Mouse (Mus musculus): ENCODE results near the gene Ndufaf3. TPM values are rescaled to one million over a fixed set of nuclear protein-coding genes. Genes with fewer than 3 reads are reported as not detected.

The Ndufaf3 gene
- polyA plus RNA-seq, 2 experiments = 23.1 to 42.7 TPM

GRCm38 (mm10) chr9:108589229-108589628, 22.0 kb upstream of the Ndufaf3 start:
- H3K9ac ChIP-seq (ENCODE audit: low read depth, low read length, severe bottlenecking) = no peak overlapping the region
- ATAC-seq (ENCODE audit: low FRiP score, low read depth) (no peak), DNase-seq (ENCODE audit: low spot score) (no peak)
- no peak for TF ChIP-seq POLR2A (IDR thresholded peaks at IDR 0.05; ENCODE audit: borderline replicate concordance, extremely low read depth, insufficient read depth, insufficient read length)
- no peaks in the 10 kb centered on the region for H3K27me3 ChIP-seq (ENCODE audit: control insufficient read depth, insufficient read depth, low read length)
- peaks cover 15% of the 10 kb centered on the region for H3K4me1 ChIP-seq (ENCODE audit: control insufficient read depth, insufficient read depth, low read length)
- H3K4me2 ChIP-seq (replicated peaks; ENCODE audit: low read depth, low read length, severe bottlenecking) = no peak overlapping the region
- no peaks in the 10 kb centered on the region for H3K9me3 ChIP-seq (ENCODE audit: control insufficient read depth, low read length)
- 67% methylated on average over 5 of the region's 5 CpGs for WGBS
- no peak overlapping the region for H3K4me3 ChIP-seq (replicated peaks; ENCODE audit: low read length)
- no peak overlapping the region for H3K27ac ChIP-seq (replicated peaks; ENCODE audit: low read depth, low read length)
- H3K36me3 ChIP-seq (ENCODE audit: control insufficient read depth, insufficient read depth, low read length) = 0 out of 2 replicates have a peak, but pooled peaks cover 3% of the 10 kb centered on the region

- Histone ChIP-seq H3K4me3 (replicated peaks; ENCODE audit: low read length) (peak overlapping the region; percentile 16; the same call in 1 of the 2 replicates), H3K4me2 (replicated peaks; ENCODE audit: low read depth, low read length, severe bottlenecking) (peak overlapping the region; percentile 40), H3K9ac (ENCODE audit: low read depth, low read length, severe bottlenecking) (no peak overlapping the region), H3K9me3 (ENCODE audit: control insufficient read depth, low read length) (no peaks in the 10 kb centered on the region), H3K27ac (replicated peaks; ENCODE audit: low read depth, low read length) (peak overlapping the region; percentile 73), H3K36me3 (ENCODE audit: control insufficient read depth, insufficient read depth, low read length) (0 out of 2 replicates have a peak, but pooled peaks cover under 1% of the 10 kb centered on the region), H3K27me3 (ENCODE audit: control insufficient read depth, insufficient read depth, low read length) (no peaks in the 10 kb centered on the region), H3K4me1 (ENCODE audit: control insufficient read depth, insufficient read depth, low read length) (peaks cover 15% of the 10 kb centered on the region)
- no peak for TF ChIP-seq POLR2A (IDR thresholded peaks at IDR 0.05; ENCODE audit: borderline replicate concordance, extremely low read depth, insufficient read depth, insufficient read length)
- ATAC-seq (ENCODE audit: low FRiP score, low read depth) (peak; percentile 94), DNase-seq (ENCODE audit: low spot score) (peak; percentile 92)
- WGBS = 4% methylated on average over 14 of the region's 14 CpGs
Measured at GRCm38 (mm10) chr9:108587571-108588180, 20.4 kb upstream of the Ndufaf3 start.

- no peaks in the 10 kb centered on the region for H3K27me3 ChIP-seq (ENCODE audit: control insufficient read depth, insufficient read depth, low read length)
- H3K4me2 ChIP-seq (replicated peaks; ENCODE audit: low read depth, low read length, severe bottlenecking) = peak overlapping the region; percentile 77
- no peaks in the 10 kb centered on the region for H3K9me3 ChIP-seq (ENCODE audit: control insufficient read depth, low read length)
- WGBS = 69% methylated on average over 5 of the region's 5 CpGs
- H3K4me3 ChIP-seq (replicated peaks; ENCODE audit: low read length) = peak overlapping the region; percentile 84; the same call in 1 of the 2 replicates
- H3K9ac ChIP-seq (ENCODE audit: low read depth, low read length, severe bottlenecking) = peak overlapping the region; percentile 58
- no peak for TF ChIP-seq POLR2A (IDR thresholded peaks at IDR 0.05; ENCODE audit: borderline replicate concordance, extremely low read depth, insufficient read depth, insufficient read length)
- ATAC-seq (ENCODE audit: low FRiP score, low read depth) (no peak), DNase-seq (ENCODE audit: low spot score) (no peak)
- H3K36me3 ChIP-seq (ENCODE audit: control insufficient read depth, insufficient read depth, low read length) = peaks cover 32% of the 10 kb centered on the region
- peaks cover 21% of the 10 kb centered on the region for H3K4me1 ChIP-seq (ENCODE audit: control insufficient read depth, insufficient read depth, low read length)
- H3K27ac ChIP-seq (replicated peaks; ENCODE audit: low read depth, low read length) = peak overlapping the region; percentile 88
Measured at GRCm38 (mm10) chr9:108579344-108579690, 12.1 kb upstream of the Ndufaf3 start.

- WGBS = 5% methylated on average over 51 of the region's 51 CpGs
- Histone ChIP-seq H3K36me3 (ENCODE audit: control insufficient read depth, insufficient read depth, low read length) (peaks cover 38% of the 10 kb centered on the region), H3K4me1 (ENCODE audit: control insufficient read depth, insufficient read depth, low read length) (peaks cover 21% of the 10 kb centered on the region), H3K4me3 (replicated peaks; ENCODE audit: low read length) (peak within 1 kb of the TSS; percentile 84), H3K4me2 (replicated peaks; ENCODE audit: low read depth, low read length, severe bottlenecking) (peak within 1 kb of the TSS; percentile 77), H3K9ac (ENCODE audit: low read depth, low read length, severe bottlenecking) (peak within 1 kb of the TSS; percentile 95), H3K27me3 (ENCODE audit: control insufficient read depth, insufficient read depth, low read length) (no peaks in the 10 kb centered on the region), H3K27ac (replicated peaks; ENCODE audit: low read depth, low read length) (peak within 1 kb of the TSS; percentile 88), H3K9me3 (ENCODE audit: control insufficient read depth, low read length) (no peaks in the 10 kb centered on the region)
- ATAC-seq (ENCODE audit: low FRiP score, low read depth) (peak; percentile 98), DNase-seq (ENCODE audit: low spot score) (peak; percentile 98)
- peak; percentile 80; the same call in 1 of the 2 replicates for TF ChIP-seq POLR2A (IDR thresholded peaks at IDR 0.05; ENCODE audit: borderline replicate concordance, extremely low read depth, insufficient read depth, insufficient read length)
Measured at GRCm38 (mm10) chr9:108578545-108579343, 11.5 kb upstream of the Ndufaf3 start, which contains the start of gene Wdr6. Gene Wdr6 (minus strand): TSS chr9:108578739.

GRCm38 (mm10) chr9:108577934-108578544, 10.8 kb upstream of the Ndufaf3 start:
- peak overlapping the region; percentile 77 for H3K4me2 ChIP-seq (replicated peaks; ENCODE audit: low read depth, low read length, severe bottlenecking)
- H3K27ac ChIP-seq (replicated peaks; ENCODE audit: low read depth, low read length) = peak overlapping the region; percentile 88
- ATAC-seq (ENCODE audit: low FRiP score, low read depth) (peak; percentile 11; the same call in 1 of the 2 replicates), DNase-seq (ENCODE audit: low spot score) (peak; percentile 78)
- H3K4me1 ChIP-seq (ENCODE audit: control insufficient read depth, insufficient read depth, low read length) = peaks cover 21% of the 10 kb centered on the region
- peak overlapping the region; percentile 95 for H3K9ac ChIP-seq (ENCODE audit: low read depth, low read length, severe bottlenecking)
- H3K27me3 ChIP-seq (ENCODE audit: control insufficient read depth, insufficient read depth, low read length) = no peaks in the 10 kb centered on the region
- H3K4me3 ChIP-seq (replicated peaks; ENCODE audit: low read length) = peak overlapping the region; percentile 84
- H3K9me3 ChIP-seq (ENCODE audit: control insufficient read depth, low read length) = no peaks in the 10 kb centered on the region
- WGBS = under 1% methylated on average over 24 of the region's 24 CpGs
- TF ChIP-seq POLR2A (IDR thresholded peaks at IDR 0.05; ENCODE audit: borderline replicate concordance, extremely low read depth, insufficient read depth, insufficient read length) = no peak
- H3K36me3 ChIP-seq (ENCODE audit: control insufficient read depth, insufficient read depth, low read length) = peaks cover 44% of the 10 kb centered on the region

Data from limb, embryonic 14.5 days (tissue).